Mouse (Mus musculus): ENCODE measurements around the gene Rock2. TPM values are rescaled to one million over a fixed set of nuclear protein-coding genes. Genes with fewer than 3 reads are reported as not detected.

Gene Rock2
- polyA plus RNA-seq, 2 experiments = 18.2 to 18.3 TPM

GRCm38 (mm10) chr12:16872006-16872405 lies 22.7 kb upstream of the Rock2 start:
- WGBS = 60% methylated on average over 1 of the region's 1 CpGs

GRCm38 (mm10) chr12:16872926-16873464 lies 21.7 kb upstream of the Rock2 start:
- DNase-seq (ENCODE audit: low spot score) (no peak), ATAC-seq (ENCODE audit: low FRiP score, low read depth) (no peak)
- Histone ChIP-seq H3K27me3 (ENCODE audit: control insufficient read depth, insufficient read depth, low read length) (no peaks in the 10 kb centered on the region), H3K4me2 (replicated peaks; ENCODE audit: low read depth, low read length, severe bottlenecking) (no peak overlapping the region), H3K36me3 (ENCODE audit: control insufficient read depth, insufficient read depth, low read length) (no peaks in the 10 kb centered on the region), H3K27ac (replicated peaks; ENCODE audit: low read depth, low read length) (no peak overlapping the region), H3K4me1 (ENCODE audit: control insufficient read depth, insufficient read depth, low read length) (peaks cover 45% of the 10 kb centered on the region), H3K9ac (ENCODE audit: low read depth, low read length, severe bottlenecking) (no peak overlapping the region), H3K4me3 (replicated peaks; ENCODE audit: low read length) (no peak overlapping the region), H3K9me3 (ENCODE audit: control insufficient read depth, low read length) (no peaks in the 10 kb centered on the region)
- TF ChIP-seq POLR2A (IDR thresholded peaks at IDR 0.05; ENCODE audit: borderline replicate concordance, extremely low read depth, insufficient read depth, insufficient read length) = no peak
- WGBS = 62% methylated on average over 7 of the region's 7 CpGs

More at GRCm38 (mm10) chr12:16872006-16872405, 22.7 kb upstream of the Rock2 start:
- no peak for DNase-seq (ENCODE audit: low spot score)
- Histone ChIP-seq H3K9me3 (ENCODE audit: control insufficient read depth, low read length) (no peaks in the 10 kb centered on the region), H3K27me3 (ENCODE audit: control insufficient read depth, insufficient read depth, low read length) (no peaks in the 10 kb centered on the region), H3K4me3 (replicated peaks; ENCODE audit: low read length) (no peak overlapping the region), H3K4me2 (replicated peaks; ENCODE audit: low read depth, low read length, severe bottlenecking) (no peak overlapping the region), H3K36me3 (ENCODE audit: control insufficient read depth, insufficient read depth, low read length) (no peaks in the 10 kb centered on the region), H3K9ac (ENCODE audit: low read depth, low read length, severe bottlenecking) (no peak overlapping the region), H3K4me1 (ENCODE audit: control insufficient read depth, insufficient read depth, low read length) (peaks cover 42% of the 10 kb centered on the region), H3K27ac (replicated peaks; ENCODE audit: low read depth, low read length) (no peak overlapping the region)
- no peak for TF ChIP-seq POLR2A (IDR thresholded peaks at IDR 0.05; ENCODE audit: borderline replicate concordance, extremely low read depth, insufficient read depth, insufficient read length)
- no peak for ATAC-seq (ENCODE audit: low FRiP score, low read depth)

- ATAC-seq (ENCODE audit: low FRiP score, low read depth) = no peak
- 77% methylated on average over 7 of the region's 7 CpGs for WGBS
- H3K36me3 ChIP-seq (ENCODE audit: control insufficient read depth, insufficient read depth, low read length) = no peaks in the 10 kb centered on the region
Measured at GRCm38 (mm10) chr12:16873549-16873948, 21.1 kb upstream of the Rock2 start.

GRCm38 (mm10) chr12:16874086-16874485 lies 20.6 kb upstream of the Rock2 start:
- no peak overlapping the region for H3K27ac ChIP-seq (replicated peaks; ENCODE audit: low read depth, low read length)
- no peak overlapping the region for H3K4me2 ChIP-seq (replicated peaks; ENCODE audit: low read depth, low read length, severe bottlenecking)
- no peaks in the 10 kb centered on the region for H3K9me3 ChIP-seq (ENCODE audit: control insufficient read depth, low read length)
- WGBS = 34% methylated on average over 2 of the region's 2 CpGs
- TF ChIP-seq POLR2A (IDR thresholded peaks at IDR 0.05; ENCODE audit: borderline replicate concordance, extremely low read depth, insufficient read depth, insufficient read length) = no peak
- no peak overlapping the region for H3K9ac ChIP-seq (ENCODE audit: low read depth, low read length, severe bottlenecking)
- no peak for DNase-seq (ENCODE audit: low spot score)
- H3K36me3 ChIP-seq (ENCODE audit: control insufficient read depth, insufficient read depth, low read length) = no peaks in the 10 kb centered on the region
- no peak overlapping the region for H3K4me3 ChIP-seq (replicated peaks; ENCODE audit: low read length)
- H3K4me1 ChIP-seq (ENCODE audit: control insufficient read depth, insufficient read depth, low read length) = peaks cover 37% of the 10 kb centered on the region
- no peaks in the 10 kb centered on the region for H3K27me3 ChIP-seq (ENCODE audit: control insufficient read depth, insufficient read depth, low read length)
- ATAC-seq (ENCODE audit: low FRiP score, low read depth) = no peak

More at GRCm38 (mm10) chr12:16873549-16873948, 21.1 kb upstream of the Rock2 start:
- H3K27me3 ChIP-seq (ENCODE audit: control insufficient read depth, insufficient read depth, low read length) = no peaks in the 10 kb centered on the region
- peaks cover 42% of the 10 kb centered on the region for H3K4me1 ChIP-seq (ENCODE audit: control insufficient read depth, insufficient read depth, low read length)
- H3K27ac ChIP-seq (replicated peaks; ENCODE audit: low read depth, low read length) = no peak overlapping the region
- H3K4me3 ChIP-seq (replicated peaks; ENCODE audit: low read length) = no peak overlapping the region
- H3K9me3 ChIP-seq (ENCODE audit: control insufficient read depth, low read length) = no peaks in the 10 kb centered on the region
- DNase-seq (ENCODE audit: low spot score) = no peak
- no peak overlapping the region for H3K9ac ChIP-seq (ENCODE audit: low read depth, low read length, severe bottlenecking)
- no peak for TF ChIP-seq POLR2A (IDR thresholded peaks at IDR 0.05; ENCODE audit: borderline replicate concordance, extremely low read depth, insufficient read depth, insufficient read length)
- H3K4me2 ChIP-seq (replicated peaks; ENCODE audit: low read depth, low read length, severe bottlenecking) = no peak overlapping the region

- H3K27ac ChIP-seq (replicated peaks; ENCODE audit: low read depth, low read length) = no peak overlapping the region
- 51% methylated on average over 4 of the region's 4 CpGs for WGBS
- H3K4me3 ChIP-seq (replicated peaks; ENCODE audit: low read length) = no peak overlapping the region
- no peak for TF ChIP-seq POLR2A (IDR thresholded peaks at IDR 0.05; ENCODE audit: borderline replicate concordance, extremely low read depth, insufficient read depth, insufficient read length)
- peaks cover 25% of the 10 kb centered on the region for H3K4me1 ChIP-seq (ENCODE audit: control insufficient read depth, insufficient read depth, low read length)
- no peaks in the 10 kb centered on the region for H3K9me3 ChIP-seq (ENCODE audit: control insufficient read depth, low read length)
- H3K36me3 ChIP-seq (ENCODE audit: control insufficient read depth, insufficient read depth, low read length) = no peaks in the 10 kb centered on the region
- H3K4me2 ChIP-seq (replicated peaks; ENCODE audit: low read depth, low read length, severe bottlenecking) = no peak overlapping the region
- no peaks in the 10 kb centered on the region for H3K27me3 ChIP-seq (ENCODE audit: control insufficient read depth, insufficient read depth, low read length)
- DNase-seq (ENCODE audit: low spot score) = peak; percentile 37
- no peak overlapping the region for H3K9ac ChIP-seq (ENCODE audit: low read depth, low read length, severe bottlenecking)
- ATAC-seq (ENCODE audit: low FRiP score, low read depth) = no peak
Measured at GRCm38 (mm10) chr12:16875269-16875668, 19.4 kb upstream of the Rock2 start.
